Mouse (Mus musculus): Measurements from ENCODE around the gene Lpcat3.
A peak's percentile ranks its signal among the peaks of the same experiment; 100 is the strongest.
"Not testable (repeated sequence)": the region's sequence is repeated elsewhere in the genome, so short reads cannot be mapped to it uniquely, and the experiment has no call there.

Lpcat3 gene

GRCm38 (mm10) chr6:124662477-124663423 lies at the start of gene Lpcat3:
TSS of gene Lpcat3 (plus strand) at chr6:124663027.
- DNase-seq (ENCODE audit: low spot score), result peak; percentile 100

GRCm38 (mm10) chr6:124625612-124626011 lies 37.2 kb upstream of the Lpcat3 start:
- DNase-seq (ENCODE audit: low spot score), result no peak

- DNase-seq (ENCODE audit: low spot score), result not testable (repeated sequence)
These were observed 36.6 kb upstream of the Lpcat3 start for GRCm38 (mm10) chr6:124626184-124626583.

- no peak for DNase-seq (ENCODE audit: low spot score)
These were observed 32.1 kb upstream of the Lpcat3 start for GRCm38 (mm10) chr6:124630763-124631162.

DNA sequence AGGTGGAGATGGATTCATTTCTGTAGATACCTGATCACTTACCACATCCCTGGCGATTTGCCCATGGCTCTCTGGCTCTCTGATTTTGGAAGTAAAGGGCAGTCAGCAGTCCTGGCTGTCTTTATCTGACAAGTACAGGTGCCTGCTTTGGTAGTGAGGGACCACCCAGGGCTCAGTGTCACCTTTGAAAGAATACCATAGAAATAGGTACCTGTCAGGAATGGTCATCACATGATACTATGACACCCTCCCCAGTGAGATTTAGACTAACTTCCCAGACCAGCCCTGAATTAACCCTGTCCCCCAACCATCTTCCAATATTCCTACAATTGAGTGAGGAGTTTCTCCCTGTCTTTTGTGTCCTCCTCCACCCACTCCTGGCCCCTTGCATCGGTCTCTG lies 26.8 kb upstream of the Lpcat3 start, which contains the start of gene C1s2:
C1s2 (minus strand) TSS at position 101 of the 400 bp plus-strand sequence.
- not testable (repeated sequence) for DNase-seq (ENCODE audit: low spot score)

GRCm38 (mm10) chr6:124636858-124637460 lies 25.9 kb upstream of the Lpcat3 start:
- DNase-seq (ENCODE audit: low spot score), result not testable (repeated sequence)

DNA sequence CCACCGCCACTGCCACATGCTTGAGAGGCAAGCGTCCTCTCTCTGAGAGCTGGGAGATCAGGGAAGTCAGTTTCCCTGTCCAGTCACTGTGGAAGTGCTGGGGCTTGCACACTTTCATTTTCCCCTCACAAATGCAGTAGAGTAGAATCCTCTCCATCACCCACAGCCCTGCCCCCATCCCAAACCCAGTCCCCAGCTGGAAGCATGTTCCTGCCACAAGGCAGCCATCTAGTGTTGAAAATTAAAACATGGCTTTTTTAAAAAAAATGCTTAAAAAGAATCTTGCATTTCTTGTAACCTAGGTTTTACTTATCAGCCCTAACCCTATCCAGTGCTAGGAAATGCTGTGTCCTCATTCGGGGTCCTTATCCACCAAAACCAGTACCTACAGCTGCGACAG lies 22.8 kb upstream of the Lpcat3 start:
- DNase-seq (ENCODE audit: low spot score), result no peak

GRCm38 (mm10) chr6:124640997-124641396 lies 21.8 kb upstream of the Lpcat3 start:
- DNase-seq (ENCODE audit: low spot score), result peak; percentile 32

GRCm38 (mm10) chr6:124646394-124646793 lies 16.4 kb upstream of the Lpcat3 start:
- DNase-seq (ENCODE audit: low spot score), result no peak

DNA sequence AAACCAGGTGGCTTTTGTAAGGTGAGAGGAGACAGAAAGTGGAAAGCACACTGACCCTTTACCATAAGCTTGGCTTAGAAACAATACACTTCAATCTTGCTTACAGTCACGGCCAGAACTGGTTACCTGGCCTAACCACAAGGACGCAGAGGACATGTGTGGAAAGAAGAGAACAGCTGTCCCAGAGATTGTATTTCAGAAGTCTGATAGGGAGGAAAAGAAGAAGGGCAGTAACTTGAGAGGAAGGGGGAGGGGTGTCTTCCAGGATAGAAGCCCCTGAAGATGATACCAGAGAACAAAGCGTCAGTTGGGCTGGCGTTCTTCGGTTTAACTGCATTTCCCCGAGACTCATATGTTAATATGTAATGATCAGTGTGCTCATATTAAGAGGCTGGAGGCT lies 6.9 kb upstream of the Lpcat3 start:
- DNase-seq (ENCODE audit: low spot score), result no peak

DNA sequence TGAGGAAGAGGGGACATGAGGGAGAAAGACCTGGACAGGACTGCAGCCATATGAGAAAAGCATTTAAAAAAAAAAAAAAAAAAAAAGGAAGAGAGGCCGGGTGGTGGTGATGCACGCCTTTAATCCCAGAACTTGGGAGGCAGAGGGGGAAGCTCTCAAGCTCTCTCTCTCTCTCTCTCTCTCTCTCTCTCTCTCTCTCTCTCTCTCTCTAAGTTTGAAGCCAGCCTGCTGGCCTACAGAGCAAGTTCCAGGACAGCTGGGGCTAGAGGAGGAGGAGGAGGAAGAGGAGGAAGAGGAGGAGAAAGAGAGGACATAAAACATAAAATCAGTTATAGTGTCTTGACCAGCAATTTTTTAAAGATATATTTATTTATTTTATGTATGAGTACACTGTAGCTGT lies 4.8 kb upstream of the Lpcat3 start:
- no peak for DNase-seq (ENCODE audit: low spot score)

DNA sequence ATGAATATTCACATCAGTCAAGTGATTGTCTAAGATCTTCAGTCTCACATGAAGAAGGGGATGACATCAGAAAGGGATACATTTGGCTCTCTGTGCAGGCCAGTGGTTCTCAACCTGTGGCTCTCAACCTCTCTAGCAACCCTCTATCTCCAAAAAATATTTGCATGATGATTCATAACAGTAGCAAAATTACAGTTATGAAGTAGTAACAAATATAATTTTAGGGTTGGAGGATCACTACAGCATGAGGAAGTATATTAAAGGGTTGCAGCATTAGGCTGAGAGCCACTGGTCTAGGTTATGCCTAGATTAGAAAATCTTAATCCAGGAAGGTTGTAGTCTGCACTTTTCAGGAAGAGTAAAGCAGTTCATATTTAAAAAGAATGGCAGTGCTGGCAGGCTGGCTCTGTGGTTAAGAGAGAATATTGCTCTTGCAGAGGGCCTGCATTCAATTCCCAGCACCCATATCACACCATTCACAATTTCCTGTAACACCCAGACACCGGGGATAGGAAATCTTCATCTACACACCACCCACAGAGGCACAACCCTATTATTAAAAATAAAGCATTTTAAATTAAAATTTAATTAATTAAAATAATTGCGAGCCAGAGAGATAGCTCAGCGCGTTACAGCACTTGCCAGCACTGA lies 1.5 kb upstream of the Lpcat3 start:
- DNase-seq (ENCODE audit: low spot score), result no peak

DNA sequence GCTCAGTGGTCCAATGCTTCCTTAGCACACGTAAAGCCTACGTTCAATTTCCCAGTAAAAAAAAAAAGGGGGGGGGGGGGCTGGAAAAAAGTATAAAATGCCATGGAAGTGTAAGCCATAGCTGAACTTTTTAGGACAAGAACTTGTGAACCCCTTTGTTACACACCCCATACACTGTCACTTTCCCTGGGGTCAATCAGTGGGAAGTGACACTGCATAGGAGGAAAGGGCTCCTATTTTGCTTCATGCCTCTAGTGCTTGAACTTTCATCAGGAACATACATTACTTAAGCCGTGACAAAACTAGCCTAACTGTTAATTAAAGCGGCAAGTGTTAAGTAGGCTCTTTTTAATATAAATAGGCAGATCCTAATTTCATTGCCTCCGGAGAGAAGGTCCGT lies 832 bp upstream of the Lpcat3 start:
- no peak for DNase-seq (ENCODE audit: low spot score)

GRCm38 (mm10) chr6:124663424-124663795 lies 583 bp downstream of the Lpcat3 start:
- DNase-seq (ENCODE audit: low spot score), result no peak

DNA sequence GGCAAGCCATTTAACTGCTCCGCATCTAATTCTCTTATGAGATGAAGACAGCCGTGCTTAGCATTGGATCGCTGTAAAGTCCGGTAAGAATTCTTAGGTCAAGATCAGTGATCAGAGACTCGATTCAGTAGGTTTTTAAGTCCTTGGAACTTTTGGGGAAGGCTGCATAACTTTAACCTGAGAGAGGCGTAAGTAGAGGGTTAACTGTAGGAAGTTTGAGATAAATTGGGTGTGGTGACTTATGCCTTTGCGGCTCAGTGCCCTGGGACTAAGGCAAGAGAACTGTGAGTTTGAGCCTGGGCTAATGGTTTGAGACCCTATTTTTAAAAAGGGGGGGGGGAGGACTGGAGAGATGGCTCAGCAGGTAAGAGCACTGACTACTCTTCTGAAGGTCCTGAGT lies 1.4 kb downstream of the Lpcat3 start:
- DNase-seq (ENCODE audit: low spot score), result no peak

- DNase-seq (ENCODE audit: low spot score), result no peak
These were observed 2.2 kb downstream of the Lpcat3 start for GRCm38 (mm10) chr6:124665011-124665410.

GRCm38 (mm10) chr6:124669234-124669859 lies 6.5 kb downstream of the Lpcat3 start:
- no peak for DNase-seq (ENCODE audit: low spot score)

DNA sequence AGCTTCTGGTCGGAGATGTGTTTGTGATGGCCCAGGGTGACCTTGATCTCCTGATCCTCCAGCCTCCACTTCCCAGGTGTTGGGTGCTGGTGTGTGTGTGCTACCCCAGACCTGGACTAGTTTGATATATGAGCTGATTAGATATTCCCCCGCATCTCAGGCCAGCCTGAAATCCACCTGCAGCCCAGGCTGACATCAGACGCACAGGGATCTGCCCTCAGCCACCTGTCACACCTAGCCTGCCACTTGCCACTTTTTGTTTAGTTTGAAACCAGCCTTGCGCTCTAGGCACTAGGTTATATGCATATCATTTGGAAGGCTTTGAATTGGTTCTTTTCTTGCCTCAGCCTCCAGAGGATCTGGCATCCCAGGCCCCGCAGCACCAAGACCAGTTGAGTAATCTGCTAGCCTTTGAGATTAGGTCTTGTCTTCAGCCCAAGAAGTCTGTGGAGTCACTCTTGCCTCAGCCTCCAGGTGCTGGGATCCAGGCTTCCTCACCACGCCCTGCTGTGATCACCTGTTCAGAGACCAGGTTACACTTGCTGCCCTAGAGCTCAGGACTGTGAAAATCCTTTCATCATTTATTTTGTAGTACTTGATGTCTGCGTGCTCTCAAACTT lies 7.6 kb downstream of the Lpcat3 start:
- DNase-seq (ENCODE audit: low spot score), result no peak

DNA sequence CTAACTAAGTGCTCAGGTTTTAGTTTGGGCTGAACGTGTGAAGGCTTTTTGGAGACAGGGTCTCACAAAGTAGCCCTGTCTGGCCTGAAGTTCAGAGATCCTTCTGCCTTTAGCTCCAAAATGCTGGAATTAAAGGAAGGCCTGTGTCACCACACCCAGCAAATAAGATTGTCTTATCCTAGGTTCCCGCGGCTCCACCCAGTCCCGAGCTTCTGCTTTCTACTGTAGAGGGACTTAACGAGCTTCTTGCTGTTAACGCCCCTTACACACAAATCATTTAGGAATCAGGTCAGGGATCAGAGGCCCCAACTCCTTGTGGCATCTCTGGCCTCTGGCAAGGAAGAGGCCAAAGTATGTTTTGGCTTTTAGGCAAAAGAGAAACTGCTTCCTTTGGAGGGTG lies 9.3 kb downstream of the Lpcat3 start:
- no peak for DNase-seq (ENCODE audit: low spot score)

GRCm38 (mm10) chr6:124673619-124674018 lies 10.8 kb downstream of the Lpcat3 start:
- no peak for DNase-seq (ENCODE audit: low spot score)

GRCm38 (mm10) chr6:124674591-124674990 lies 11.8 kb downstream of the Lpcat3 start:
- DNase-seq (ENCODE audit: low spot score), result no peak

- no peak for DNase-seq (ENCODE audit: low spot score)
These were observed 13.3 kb downstream of the Lpcat3 start for GRCm38 (mm10) chr6:124676171-124676570.

Data from yolk sac, embryonic 10.5 days (tissue).